Mouse (Mus musculus): ENCODE data around the gene Ifitm6.
"Not testable (repeated sequence)": the region's sequence is repeated elsewhere in the genome, so short reads cannot be mapped to it uniquely, and the experiment has no call there.

Gene Ifitm6

DNA sequence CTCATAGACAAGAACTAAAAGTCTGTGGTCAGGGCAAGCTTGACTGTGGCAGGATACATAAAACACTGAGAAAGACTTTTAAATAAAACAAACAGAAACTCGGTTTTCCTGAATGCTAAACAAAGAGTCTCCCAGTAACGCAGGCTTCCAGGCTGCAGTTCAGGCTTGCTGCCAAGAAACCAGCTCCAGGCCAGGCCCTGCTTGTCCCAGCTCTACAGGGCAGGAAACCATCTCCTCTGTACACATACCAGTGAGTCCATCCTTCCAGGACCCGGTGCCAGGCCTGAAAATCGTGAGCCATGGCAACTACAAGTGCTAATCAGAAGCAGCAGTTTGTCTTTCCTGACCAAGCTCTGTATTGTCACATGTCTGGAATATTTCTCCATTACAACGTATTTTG, 23.9 kb upstream of the Ifitm6 start:
- DNase-seq (ENCODE audit: low spot score in 2 of 2): no peak

DNA sequence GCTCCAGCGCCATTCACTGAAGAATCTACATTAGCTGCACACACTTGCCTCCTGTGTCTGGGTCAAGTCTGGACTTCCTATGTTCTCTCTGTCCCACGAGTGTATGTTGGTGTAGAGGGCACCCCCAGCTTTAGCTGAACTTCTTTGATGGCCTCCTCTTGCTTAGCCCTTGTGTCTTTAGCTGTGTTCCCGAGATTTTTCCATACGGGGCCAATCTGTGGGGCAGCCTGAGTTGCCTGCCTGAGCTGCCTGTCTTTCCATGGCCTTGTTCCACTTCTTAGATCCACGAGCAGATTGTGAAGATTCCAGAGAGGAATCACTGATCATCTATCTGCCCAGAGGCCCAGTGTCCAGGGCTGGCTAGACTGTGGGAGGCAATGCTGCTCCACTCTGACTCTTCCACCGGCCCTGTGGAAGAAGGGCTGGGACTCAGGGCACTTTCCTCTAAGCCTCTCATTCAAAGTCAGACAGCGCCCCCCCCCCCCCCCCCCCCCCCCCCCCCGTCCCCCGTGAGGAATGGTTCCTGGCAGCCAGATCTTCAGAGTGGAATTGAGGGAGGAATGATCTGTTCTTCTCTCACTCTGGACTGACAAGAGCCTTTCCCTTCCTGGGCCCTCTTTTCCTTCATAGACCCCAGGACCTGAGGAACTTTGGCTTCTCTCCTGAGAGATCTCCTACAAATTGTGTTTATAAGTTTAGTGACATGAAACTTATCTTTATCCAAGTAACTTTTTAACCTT, 23.3 kb upstream of the Ifitm6 start:
- no peak for DNase-seq (ENCODE audit: low spot score in 2 of 2)

DNA sequence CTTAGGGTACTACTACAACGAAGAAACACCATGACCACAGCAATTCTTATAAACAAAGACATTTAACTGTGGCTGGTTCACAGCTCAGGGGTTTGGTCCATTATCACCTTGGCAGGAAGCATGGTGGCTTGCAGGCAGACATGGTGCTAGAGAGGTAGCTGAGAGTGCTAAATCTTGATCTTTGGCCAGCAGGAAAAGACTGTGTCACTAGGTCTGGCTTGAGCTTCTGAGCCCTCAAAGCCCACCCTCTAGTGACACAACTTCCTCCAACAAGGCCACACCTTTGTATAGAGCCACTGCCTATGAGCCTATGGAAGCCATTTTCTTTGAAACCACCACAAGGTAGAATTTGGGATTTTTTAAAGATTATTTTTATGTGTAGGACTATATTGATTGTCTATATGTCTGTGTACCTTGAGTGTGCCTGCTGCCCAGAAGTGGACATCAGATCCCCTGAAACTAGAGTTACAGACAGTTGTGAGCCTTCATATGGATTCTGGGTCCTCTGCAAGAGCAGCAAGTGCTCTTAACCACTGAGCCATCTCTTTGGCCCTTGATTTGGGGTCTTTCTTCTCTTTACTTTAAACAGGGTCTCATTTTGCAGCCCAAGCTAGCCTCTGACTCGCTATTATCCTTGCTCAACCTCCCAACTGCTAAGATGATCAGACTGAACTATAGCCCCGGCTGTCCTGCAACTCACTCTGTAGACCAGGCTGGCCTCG, 21.8 kb upstream of the Ifitm6 start:
- DNase-seq (ENCODE audit: low spot score in 2 of 2): no peak

- DNase-seq (ENCODE audit: low spot score in 2 of 2): no peak
Observed at GRCm38 (mm10) chr7:141038090-141039032, 20.6 kb upstream of the Ifitm6 start.

- DNase-seq (ENCODE audit: low spot score in 2 of 2): not testable (repeated sequence)
Observed at GRCm38 (mm10) chr7:141036624-141037023, 18.9 kb upstream of the Ifitm6 start.

DNA sequence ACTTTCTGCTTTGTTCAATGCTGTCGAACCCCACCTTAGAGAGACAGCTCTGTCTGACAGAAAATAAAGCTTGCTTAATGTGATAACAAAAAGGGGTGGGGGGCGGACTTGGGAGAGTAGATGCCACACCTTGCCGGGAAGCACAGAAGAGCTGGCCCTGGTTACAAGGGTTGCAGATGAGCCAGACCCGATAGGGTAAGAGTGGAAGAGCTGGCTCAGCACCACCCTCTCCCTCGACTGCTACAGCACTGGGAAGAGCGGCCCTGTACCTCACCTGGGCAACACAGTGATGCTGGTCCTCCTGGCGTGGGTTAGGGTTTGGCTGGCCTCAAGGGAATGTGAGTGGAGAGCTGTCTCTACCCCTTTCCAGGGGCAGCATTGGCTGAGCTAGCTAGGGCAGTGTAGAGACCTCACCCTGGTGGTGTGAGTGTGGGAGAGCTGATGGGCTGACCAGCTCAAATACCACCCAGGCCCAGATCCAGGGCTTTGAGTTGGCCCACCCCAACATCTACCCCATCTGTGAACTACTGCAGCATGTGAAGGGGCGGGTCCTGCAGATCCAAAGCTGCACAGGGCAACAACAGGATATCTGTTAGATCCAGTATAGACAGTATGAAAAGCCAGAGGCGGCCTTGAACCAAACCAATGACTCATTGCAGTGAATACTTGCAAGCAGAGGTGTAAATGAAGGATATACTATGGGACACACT, 14.9 kb upstream of the Ifitm6 start:
- DNase-seq (ENCODE audit: low spot score in 2 of 2): no peak

- no peak for DNase-seq (ENCODE audit: low spot score in 2 of 2)
Observed at GRCm38 (mm10) chr7:141030390-141030789, 12.7 kb upstream of the Ifitm6 start.

DNA sequence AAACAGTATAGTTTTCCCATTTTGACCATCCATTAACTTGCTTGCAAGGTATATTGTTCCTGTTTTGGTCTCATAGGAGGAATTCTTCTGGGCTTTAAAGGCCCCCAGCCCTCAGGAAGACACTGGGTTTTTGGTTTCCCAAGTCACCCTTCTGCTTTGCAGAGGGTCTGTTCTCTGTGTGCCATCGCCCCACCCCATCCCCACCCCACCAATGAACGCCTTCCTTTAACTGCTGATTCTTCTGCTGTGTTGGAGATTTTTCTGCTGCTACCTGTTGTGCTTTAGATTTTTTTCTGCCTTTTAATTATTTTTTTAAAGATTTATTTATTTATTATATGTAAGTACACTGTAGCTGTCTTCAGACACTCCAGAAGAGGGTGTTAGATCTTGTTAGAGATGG, 11.1 kb upstream of the Ifitm6 start, which contains the start of gene Gm17387:
Gene Gm17387 (plus strand): TSS at position 301 of the 400 bp plus-strand sequence.
- DNase-seq (ENCODE audit: low spot score in 2 of 2): no peak

DNA sequence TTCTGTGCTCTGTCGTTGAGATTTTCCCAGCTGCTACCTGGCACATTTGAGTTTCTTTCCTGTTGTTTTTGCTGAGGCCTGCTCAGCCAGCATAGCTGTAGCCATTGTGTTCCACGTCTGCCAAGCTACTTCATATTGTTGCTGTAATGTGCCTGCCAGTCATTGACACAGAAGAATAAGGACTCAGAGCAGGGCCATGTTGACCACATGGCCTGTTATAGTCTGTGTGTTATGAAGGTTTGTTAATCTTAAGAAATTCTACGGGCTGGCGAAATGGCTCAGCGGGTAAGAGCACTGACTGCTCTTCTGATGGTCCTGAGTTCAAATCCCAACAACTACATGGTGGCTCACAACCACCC, 9.0 kb upstream of the Ifitm6 start:
- no peak for DNase-seq (ENCODE audit: low spot score in 2 of 2)

DNA sequence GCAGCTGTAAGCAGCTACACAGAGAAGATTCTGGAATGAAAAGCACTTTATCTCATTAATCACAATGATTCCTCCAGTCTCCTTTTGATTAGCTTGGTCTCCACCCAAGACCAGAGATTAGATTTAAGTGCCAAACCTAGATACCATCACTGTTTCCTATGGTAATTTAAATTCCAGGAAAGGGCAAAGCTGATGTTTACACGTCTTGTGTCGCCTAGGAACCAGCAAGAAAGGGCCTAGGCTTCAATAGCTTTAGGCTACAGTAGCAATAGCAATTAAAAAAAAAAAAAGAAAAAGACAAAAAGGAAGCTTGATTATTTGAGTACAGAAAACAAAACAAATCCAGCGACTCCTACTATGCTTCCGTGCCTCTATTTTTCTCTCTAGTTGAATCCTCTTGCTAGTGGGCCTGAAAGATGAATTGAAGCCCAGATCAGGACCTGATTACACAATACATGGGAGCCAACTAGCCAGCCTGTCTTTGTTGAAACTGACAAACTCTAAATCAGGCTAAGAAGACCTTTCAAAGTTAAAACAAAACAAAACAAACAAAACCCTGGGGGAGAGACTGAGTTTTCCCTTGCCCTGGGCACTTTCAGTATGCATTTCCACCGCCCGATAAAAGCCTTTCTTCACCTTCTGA, 8.5 kb upstream of the Ifitm6 start:
- no peak for DNase-seq (ENCODE audit: low spot score in 2 of 2)

- no peak for DNase-seq (ENCODE audit: low spot score in 2 of 2)
Observed at GRCm38 (mm10) chr7:141024865-141025838, 7.4 kb upstream of the Ifitm6 start.

- DNase-seq (ENCODE audit: low spot score in 2 of 2): no peak
Observed at GRCm38 (mm10) chr7:141021489-141022449, 4.0 kb upstream of the Ifitm6 start.

GRCm38 (mm10) chr7:141019028-141019427, 1.3 kb upstream of the Ifitm6 start:
- no peak for DNase-seq (ENCODE audit: low spot score in 2 of 2)

DNA sequence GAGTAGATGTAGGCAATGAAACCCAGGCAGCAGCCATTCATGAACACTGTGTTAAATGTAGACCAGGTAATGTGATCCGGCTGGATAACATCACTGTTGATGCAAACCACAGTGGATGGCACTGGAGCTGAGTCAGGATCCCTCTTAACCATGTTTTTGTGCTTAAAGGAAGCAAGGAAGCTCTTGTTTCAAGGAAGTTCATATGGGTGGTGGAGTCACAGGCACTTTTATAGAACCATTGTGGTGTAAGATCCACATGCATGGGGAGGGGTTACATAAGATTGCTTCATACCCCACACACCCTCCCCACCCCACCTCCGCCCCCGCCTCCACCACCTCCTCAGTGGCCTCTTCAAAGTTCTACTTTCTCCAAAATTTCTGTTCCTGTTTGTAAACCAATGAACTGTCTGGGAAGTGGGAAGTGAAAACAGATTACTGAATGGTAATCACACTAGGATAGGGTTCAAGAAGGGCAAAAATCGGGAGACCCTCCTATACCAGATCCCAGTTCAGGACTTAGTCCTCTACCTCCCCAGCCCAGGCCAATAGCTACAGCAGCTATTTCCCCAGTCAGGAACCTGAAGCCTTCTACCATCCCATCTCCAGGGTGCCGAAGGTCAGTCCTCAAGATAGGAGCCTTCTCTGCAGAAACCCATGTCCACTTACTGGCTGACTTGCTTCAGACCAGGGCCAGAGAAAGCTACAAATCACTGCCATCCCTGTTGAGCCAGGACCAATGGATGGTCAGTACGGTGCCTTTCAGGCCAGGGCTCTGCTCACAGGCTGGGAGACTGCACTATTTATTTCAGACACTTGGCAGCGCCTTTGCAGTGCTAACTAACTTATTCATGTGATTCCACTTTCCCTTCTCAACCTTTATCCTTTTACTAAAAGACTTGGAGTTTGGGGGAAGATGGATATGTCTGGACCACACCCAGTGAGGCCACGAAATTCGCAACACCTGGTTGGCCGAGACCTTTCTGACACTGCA, 722 bp downstream of the Ifitm6 start:
- DNase-seq (ENCODE audit: low spot score in 2 of 2): no peak

GRCm38 (mm10) chr7:141011238-141011770, 6.4 kb downstream of the Ifitm6 start:
- DNase-seq (ENCODE audit: low spot score in 2 of 2): no peak

GRCm38 (mm10) chr7:141010593-141010992, 7.1 kb downstream of the Ifitm6 start, which contains the start of gene Ifitm3:
Gene Ifitm3 (minus strand): TSS chr7:141010770.
- no peak for DNase-seq (ENCODE audit: low spot score in 2 of 2)

DNA sequence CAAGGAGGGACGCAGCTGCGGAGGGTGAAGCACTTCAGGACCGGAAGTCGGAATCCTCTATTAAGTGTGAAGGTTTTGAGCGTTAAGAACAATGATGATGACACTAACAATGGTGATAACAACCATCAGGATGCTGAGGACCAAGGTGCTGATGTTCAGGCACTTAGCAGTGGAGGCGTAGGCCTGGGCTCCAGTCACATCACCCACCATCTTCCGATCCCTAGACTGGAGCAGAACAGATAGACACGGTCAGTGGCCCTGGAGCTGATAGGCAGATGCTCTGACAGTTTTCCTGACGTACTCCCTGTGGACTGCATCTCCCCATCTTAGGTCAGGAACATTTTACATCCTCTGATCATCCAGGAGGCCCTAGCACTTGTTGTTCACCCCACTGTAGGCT, 8.1 kb downstream of the Ifitm6 start:
- no peak for DNase-seq (ENCODE audit: low spot score in 2 of 2)
